Mouse (Mus musculus) urinary bladder, postnatal 10 days (tissue): ENCODE measurements around the gene Ldb2.

Experiments
- DNase-seq: peaks from one replicate; pipeline ENCODE4 v3.0.0; 2022; ENCODE audit warnings: low spot score

The Ldb2 gene

DNA sequence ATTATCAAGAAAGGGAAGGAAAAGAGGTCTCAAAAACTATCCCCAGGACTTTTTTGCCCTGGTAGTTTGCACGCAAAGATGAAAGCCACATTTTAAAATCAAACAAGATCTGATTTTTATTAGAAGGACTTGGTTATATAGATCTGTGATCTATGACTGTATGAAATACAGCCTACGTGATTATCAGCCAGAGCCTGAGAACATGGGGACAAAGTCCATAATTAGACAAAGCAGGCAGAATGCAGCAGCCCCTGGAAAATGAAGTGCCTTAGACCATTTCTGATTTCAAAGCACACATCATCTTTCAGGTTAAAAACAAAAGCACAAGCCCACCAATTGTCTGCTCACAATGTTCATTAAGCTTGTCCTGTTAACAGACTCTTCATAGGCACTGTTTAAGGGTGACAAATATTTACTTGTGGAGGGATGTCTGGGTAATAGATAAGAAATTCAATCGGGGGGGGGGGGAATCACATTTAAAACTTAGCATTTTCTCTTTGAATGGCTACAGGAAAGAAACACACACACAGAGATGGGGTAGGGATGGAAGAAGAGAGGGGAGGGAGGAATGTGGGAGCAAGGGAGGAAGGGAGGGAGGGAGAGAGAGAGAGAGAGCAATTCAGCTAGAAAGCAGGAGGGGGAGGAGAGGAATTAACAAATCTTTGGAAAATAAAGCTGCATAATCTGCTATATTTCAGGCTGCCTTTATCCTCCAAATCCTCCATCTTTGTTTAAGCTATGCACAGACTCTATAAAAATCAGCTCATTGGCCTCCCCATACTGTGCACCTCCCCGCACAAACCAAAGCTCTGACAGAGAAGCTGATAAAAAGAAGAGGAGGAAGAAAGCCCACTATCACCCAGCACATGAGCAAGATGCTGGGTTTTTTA, 153.3 kb downstream of the Ldb2 start:
- no peak for DNase-seq

DNA sequence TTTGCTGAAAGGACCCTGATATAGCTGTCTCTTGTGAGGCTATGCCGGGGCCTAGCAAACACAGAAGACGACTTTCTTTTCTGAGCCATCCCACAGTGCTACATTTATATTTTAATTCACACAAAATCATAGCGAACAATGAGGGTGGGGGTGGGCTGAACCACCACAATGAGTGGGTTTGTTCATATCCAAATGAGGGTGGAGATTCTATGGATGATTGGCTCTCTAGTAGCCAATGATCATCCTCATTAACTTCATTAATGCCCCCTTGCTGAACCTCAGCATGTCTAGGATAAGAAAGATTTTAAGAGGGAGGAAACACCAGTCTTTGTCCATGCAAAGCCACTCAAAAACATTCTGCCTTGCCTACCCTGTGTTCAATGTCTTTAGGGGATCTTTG, 156.4 kb downstream of the Ldb2 start:
- no peak for DNase-seq

DNA sequence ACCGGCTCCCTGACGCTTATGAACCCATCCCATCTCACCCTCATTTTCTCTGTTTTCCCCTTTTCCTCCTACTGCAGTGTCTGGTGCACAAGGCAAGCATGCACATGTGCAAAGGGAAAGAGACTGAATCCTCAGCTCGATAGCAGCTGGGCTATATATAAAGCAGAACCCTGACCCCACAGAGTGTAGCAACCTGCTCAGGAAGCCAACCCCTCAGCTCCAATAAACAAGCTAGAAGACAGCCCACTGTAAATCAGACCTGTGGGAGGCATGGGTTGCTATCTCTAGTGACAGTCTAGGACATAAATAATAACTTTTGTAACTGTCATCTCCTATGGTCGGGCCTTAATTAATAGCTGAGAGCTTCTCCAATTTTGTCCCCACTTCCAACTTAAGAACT, 158.4 kb downstream of the Ldb2 start:
- DNase-seq: no peak

DNA sequence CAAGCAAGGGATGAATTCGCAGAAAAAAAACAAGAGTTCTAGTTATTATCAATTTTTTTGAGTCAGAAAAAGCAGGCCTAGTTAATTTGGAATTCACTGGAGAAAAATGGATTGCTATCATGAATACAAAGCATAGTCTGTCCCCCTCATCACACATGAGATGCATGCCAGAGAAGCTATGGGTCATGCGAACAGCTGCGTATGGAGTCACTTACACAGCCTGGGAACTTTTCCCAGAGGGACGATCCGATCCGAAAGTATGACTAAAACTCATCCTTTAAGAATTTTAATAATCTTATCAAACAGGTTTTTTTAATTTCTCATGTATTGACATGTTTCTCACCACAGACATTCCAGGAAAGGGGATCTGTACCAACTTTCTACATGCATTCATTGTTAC, 163.9 kb downstream of the Ldb2 start:
- no peak for DNase-seq

DNA sequence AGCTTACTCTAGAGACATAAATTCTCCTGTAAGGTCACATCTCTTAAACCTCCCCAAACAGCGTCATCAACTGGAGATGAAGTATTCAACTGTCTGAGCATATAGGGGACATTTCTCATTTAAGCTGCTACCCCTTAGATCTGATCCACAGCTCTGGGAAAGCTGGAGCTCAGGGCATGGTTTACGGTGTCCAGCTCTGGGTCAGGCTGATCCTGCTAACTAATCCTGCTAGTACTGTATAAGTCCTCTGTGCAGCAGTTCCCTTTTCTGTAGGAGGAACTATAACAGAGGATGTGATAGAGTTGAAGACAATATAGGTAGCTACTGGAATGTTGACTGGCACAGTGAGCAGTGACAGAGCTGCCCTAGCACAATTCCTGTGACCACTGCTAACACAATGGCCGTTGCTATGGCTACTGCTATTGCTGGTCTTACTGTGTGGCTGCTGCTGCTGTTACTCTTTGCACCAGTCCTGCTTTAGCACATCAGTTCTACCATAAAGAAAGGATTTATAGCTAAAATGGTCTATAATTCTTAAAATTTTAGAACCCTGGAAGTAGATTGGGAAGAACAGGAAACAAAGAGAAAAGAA, 170.3 kb downstream of the Ldb2 start:
- no peak for DNase-seq

DNA sequence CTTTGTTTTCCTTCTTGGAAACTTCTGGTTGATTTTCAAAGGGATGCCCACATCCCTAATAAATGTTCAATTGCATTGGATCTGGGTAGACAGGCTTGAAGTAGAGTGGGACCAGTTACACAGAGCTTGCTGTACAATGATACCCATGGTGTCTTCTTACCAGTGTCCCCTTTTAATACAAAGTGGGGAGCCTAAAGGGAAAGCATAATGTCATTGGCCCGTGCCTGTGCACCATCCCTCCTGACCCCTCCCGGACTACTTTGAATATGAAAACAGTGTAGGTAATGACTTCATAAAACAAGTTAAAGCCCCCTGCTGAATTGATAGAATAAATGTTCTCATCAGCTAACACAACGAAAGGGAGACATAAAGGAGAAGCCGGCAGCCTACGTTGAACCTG, 172.0 kb downstream of the Ldb2 start:
- DNase-seq: no peak

DNA sequence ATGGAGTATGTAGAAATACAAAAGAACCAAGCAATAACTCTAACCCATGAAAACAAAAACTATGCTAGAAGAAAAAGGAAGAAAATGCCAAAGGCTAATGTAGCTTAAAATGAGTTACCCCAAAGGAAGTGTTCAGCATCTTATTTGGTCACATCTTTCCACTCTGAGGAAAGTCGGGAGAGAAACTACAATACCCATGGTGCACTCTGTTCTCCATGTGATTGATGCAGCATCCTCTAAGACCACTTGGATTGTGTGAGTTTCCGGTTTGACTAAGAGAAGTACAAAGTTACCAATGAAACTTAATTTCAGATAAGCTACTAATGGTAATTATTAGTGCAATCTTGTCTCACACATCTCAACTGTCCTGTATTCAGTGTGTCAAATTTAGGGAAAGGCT, 172.6 kb downstream of the Ldb2 start:
- no peak for DNase-seq

DNA sequence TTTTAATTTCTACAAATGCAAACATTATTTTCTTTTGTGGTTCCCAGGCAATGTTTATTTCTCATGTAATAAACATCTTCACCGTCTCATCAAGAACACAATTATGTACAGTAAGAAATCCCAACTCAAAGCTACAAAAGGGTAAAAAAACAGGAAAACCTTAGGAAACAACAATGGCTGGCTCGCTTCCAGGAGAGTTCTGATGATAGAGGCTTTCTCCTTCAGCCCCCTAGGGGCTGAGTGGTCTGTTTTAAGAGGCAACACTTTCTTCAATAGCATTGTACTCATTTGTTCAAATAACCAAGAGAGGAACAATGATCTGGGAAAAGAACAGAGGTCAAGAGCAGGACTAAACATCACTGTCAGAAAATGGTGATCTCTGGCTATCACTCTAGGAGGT, 173.4 kb downstream of the Ldb2 start:
- DNase-seq: no peak

DNA sequence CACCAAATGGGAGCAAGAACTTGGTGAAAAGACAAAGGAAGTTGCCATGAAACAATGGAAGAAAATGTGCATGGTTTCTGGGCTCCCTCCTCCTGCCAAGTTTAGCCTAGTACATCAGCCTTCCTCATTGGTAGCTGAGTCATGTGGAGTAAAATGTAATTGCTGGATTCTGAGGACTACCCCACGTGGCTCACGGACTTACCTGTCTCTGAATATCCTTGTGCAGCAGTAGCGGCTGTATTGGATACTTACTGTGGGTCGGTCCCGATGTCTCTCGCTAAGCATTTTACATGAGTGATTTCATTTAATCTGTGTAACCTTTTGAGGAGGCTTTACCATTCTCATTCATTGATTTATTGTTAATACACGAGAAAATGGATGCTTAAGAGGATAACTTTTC, 183.8 kb downstream of the Ldb2 start:
- DNase-seq: no peak

DNA sequence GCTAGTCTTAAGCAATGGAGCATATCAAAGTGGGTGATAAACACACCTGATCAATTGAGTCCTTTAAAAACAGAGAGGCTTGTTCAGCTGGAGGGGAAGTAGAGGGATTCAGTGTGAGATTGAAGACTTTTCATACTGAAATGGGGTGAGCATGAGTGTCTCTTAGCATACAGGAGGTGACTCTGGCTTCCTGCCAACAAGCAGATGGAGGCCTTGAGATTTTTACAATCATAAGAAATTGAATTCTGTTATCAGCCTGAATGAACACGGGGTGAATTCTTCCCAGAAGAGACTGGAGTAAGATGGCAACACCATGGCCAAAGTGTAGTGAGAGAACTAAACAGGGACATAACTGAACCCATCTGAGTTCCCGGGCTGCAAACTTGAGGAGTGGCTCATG, 190.6 kb downstream of the Ldb2 start:
- DNase-seq: no peak

DNA sequence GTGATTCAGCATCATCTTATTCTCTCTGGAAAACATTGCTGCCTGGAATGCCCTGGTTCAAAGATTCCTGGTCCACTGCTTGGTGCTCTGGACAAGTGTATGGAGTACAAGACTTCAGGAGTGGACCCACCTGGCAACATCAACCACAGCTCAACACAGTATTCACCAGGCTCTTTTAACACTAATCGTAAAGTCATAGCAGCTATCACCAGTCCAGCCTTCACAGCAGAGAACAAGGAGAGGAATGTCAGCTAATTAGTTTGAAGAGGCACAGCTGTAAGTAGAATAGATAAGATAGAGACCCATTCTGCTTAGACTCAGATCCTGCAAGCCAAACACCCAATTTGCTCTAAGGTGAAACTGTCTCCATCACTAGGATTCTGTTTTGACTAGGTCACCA, 198.1 kb downstream of the Ldb2 start:
- no peak for DNase-seq

DNA sequence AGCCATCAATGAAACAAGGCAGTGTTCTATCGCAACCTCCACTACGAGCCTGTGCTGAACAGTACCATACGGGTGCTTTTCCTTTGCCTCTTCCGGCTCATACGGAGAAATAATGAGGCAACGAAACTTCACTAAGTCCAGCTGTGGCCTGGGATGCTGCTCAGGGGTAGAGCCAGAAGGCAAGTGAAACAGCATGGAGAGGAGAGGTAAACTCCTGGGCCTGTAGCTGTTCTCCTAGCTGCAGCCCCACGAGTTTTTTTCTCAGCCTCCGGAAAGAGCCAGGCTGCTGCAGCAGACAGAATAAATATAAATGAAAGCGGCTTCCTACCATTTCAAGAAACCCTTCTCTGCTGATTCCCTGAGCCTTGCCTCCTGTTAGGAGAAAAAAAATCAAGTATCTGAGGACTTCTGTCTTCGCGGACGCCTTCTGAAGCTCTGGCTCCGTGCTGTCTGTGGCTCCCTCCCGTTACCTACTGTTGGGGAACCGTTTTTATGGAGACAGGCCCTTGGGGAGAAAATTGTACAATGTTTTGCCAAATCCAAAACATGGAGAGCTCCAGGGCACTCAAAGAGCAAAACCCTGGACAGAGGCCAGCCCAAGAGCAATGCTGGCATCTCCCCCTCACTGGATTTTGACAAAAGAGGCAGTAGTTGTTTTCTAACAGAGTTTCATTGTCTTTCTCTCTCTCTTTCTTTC, 205.8 kb downstream of the Ldb2 start:
- no peak for DNase-seq

DNA sequence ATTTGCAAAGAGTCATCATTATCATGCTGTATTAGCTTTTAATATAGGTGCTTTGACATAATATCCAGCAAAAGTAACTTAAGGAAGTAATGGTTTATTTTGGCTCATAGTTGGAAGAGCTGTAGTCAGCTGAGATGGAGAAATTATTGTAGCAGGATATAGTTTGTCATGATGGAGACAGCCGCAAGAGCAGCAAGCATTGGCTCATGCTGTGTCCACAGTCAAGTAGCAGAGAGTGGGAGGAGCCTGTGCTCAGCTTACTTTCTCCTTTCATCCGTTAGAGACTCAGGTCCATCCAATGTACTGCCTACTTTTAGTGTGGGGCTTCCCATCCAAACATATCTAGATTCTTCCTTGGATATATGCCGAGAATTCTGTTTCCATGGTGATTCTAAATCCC, 208.7 kb downstream of the Ldb2 start:
- no peak for DNase-seq

DNA sequence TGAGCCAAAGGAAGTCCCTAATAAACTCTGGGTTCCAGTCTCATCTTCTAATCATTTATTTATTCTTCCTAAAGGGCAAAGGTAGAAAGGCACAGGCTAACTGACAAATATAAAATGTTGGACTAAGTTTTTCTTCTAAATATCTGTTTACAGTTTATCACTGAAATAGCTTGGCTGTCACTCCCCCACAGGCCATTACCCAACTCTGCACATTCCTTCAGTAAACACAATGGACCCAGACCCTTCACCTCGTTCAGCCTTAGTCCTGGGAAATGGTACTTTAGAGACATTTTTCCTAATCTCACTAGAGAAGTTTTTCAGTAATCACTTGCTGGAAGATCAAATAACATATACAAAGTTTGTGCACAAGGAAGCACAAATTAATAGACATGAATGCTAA, 210.2 kb downstream of the Ldb2 start:
- no peak for DNase-seq

DNA sequence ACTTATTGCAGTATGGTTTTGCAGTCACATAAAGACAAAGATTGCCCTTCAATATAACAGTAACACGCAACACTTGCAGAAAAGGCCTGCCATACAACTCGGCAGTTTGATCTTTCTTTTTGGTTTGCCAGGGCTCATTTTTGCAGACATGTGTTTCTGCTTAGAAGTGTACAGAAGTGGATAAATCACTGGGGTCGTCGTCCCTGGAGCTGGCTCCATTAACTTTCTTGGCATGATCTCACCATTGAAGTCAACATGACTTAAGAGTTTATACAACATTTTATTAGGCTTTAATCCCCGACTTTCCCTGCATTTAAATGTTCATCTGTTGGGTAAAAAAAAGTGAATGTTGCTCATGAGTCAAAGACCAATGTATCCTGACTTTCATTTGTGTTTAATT, 212.9 kb downstream of the Ldb2 start:
- no peak for DNase-seq

DNA sequence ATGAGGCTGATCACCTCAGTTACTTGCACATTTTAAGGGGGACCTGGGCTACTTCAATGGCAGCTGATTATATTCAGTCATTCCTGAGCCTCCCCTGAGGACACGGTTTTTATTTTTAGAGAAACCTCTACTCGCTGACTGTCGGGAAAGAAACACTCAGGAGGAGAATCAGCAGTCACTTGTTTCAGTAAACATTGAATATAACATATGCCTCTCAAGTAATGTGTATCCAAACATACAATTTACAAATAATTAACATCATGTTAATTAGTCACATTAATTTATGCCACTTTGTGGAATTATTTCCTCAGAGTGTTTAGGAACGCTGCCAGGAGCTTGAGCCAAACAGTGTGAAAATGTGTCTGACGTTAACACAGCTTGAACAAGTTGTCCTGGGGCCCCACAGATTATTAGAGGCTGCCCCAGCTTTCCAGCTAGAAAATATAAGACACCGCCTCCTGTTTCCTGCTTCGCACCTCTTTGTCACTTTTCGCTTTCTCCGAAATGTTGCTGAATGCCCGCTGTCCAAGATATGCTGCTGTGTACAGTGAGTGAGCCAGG, 219.5 kb downstream of the Ldb2 start:
- no peak for DNase-seq

DNA sequence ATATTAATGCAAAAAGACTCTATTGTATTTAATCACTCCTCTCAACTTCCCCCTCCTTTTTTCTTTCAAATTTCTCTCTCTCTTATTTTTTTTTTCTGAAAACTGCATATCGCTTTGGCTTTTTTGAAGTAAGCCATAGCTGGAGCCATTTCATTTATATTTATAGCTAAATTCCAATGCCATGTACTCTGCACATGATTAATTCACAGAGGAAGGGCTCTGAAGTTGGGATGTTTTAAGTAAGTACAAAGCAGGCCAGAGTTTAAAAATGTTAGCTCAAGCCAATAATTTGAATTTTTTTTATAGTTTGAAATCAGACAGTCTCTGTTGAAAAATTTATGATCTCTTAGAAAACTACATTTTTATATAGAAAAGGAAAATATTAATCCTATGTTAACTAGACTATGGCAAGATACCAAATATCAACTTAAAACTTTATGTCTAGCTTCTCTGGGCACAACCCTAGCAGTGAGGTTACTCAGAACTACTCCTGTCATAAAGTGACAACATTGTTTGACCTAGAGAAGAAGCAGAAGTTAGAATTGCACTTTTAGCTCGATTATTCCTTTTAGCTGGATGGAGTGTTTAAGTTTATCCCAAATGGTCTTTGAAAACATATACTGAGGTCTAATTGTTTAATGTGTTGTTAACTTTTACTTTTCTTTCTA, 222.7 kb downstream of the Ldb2 start:
- no peak for DNase-seq

DNA sequence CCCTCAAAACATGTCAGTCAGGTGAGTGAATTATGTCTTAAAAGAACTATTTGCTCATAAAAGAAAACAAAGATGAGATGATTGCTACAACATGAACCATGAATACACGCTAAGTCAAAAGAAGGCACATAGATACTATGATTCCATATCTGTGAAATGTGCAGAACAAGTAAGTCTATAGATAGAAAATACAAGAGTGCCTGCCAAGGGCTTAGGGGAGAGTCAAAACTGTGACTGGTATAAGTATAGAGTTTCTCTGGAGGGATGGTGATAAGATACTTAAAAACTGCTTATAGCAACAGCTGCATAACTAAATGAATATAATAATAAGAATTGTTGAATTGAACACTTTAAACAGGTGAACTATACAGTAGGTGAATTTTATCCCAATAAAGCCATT, 224.8 kb downstream of the Ldb2 start:
- no peak for DNase-seq

DNA sequence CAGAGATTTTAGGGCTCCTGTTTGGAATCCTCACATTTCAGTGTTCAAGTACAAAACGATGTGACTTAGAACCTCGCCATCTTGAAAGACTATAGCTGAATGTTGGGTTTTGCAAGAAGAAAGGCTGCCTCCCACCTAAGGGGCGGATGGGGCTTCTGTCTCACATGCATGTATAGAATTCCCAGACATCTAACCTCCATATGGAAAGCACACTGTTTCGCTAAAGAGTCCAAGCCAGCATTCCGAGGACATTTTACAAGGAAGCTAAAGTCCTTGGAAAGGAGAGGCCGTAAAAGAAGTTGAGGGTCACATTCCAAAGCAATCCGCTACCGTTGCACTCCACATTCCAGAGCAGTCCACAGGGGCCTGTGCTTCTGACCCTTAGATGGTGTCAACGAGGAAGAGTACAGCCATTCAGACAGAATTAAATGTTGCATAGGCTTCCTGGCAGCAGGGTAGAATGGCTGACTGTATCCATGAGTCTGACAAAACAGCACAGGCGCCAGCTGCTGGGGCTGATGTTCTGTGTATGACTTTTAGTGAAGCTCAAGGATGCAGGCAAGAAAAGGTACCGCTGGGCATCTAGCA, 245.6 kb downstream of the Ldb2 start:
- no peak for DNase-seq

DNA sequence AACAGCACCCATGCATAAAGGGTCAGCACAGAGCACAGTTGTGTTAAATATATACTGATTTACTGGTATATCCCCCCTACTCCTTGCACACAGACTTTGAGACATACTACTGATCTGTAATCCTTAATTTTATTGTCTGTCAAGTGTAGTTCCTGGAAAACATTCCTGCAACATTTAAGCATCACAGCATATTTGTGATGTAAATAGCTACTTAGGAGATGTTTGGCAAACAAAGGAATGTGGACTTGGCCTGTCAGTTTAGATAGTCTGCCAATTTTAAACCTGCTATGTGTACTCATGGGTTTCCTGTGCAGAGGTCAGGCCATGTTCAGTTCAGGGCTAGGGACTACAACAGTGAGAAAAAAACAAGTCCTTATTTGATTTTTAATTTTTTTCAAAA, 246.3 kb downstream of the Ldb2 start:
- no peak for DNase-seq

DNA sequence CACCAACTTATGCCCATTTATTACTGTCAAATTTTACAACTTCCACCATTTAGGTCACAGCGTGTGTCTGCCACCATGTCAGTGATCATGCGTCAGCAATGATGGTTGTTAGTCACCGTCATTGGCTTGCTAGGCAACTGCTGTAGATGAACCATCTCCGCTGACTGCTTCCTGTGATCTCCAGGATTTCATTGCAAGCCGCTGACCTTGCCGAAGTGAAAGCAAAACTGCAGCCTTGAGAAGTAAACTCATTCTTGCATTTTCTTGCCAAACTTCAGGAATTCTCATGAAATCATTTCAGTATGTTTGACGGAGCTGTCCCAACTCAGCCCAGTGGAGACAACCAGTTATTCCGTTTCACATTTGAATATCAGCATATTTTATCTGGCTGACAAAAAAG, 247.4 kb downstream of the Ldb2 start:
- DNase-seq: no peak

DNA sequence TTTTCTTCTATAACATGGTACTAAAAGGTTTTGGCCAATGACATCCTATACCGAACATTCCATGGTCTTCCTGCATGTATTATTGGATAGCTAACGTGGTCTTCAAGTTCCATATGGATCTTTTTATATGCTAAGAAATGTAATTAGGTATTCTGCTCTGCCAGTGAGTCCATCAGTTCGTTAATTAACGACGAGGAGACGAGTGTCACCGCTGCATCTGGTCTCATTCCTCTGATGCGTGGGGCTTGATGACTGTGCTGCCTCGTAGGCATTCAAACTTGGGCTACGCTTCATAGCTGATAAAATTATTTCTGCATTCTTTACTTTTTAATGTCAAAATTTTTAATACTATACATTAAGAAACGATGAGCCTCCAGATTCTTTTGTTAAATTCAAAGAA, 251.0 kb downstream of the Ldb2 start:
- DNase-seq: no peak
